Mouse (Mus musculus) small intestine, adult 2 months (tissue): Measurements from ENCODE around the gene Trak1.

Source experiments
- CTCF ChIP-seq: fragments of 200-500 bp; IDR thresholded peaks from 2 replicates; pipeline ENCODE4 v1.5.1; 2012; ENCODE audit warnings: low read depth, mild to moderate bottlenecking, control low read depth, inconsistent platforms, low read length, moderate library complexity, mixed read lengths; ENCODE audit not compliant: insufficient replicate concordance, insufficient read length; ENCODE audit errors: extremely low read depth
- POLR2A ChIP-seq: fragments of 200-500 bp; IDR thresholded peaks from 2 replicates; pipeline ENCODE4 v1.6.1; 2012; ENCODE audit warnings: low read depth, mild to moderate bottlenecking, control low read depth, inconsistent platforms, low read length, moderate library complexity

DNA sequence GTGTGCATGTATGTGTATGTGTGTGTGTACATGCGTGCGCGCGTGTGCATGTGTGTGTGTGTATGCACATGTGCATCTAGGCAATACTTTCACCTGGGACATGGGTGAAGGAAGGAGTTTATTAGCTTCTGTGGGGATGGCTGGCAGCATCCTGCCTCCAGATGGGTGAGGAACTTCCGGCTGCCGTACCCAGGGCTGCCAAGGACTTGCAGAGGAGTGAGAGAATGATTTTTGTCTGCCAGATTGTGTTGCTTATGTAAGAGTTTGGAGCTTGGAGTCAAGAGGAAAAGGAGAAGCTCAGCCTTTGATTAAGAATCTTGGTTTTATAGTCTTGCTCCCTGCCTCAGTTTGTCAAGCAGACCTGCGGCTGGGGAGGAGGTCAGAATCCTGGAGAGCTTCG is 208.0 kb downstream of the Trak1 start:
- TF ChIP-seq CTCF (no peak), POLR2A (no peak)
